In the genomic region with DNA sequence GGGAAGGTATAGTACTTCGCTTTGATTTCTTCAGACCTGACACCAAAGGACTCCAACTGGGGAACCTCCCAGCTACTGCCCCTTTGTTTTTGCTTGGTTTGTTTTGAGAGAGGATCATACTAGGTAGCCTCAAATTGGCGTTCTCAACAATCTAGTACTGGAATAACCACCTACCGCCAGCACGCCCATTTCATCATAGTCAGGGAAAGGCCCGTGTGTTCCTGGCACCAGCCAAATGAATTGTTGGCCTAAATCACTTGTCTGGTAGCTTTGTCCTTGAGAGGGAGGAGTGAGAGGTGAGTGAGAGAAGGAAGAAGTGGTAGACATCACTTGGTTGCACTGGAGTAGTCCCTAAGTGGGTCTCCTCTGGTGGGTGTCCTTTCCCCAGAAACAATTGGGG, we compare ENCODE assay signal across 9 mouse cellular contexts. TPM values are rescaled to one million over a fixed set of nuclear protein-coding genes. Genes with fewer than 3 reads are reported as not detected.
DNase-seq lines count a peak whose midpoint lies in the region; ATAC-seq and TF ChIP-seq lines count a peak whose summit lies in the region.
"Had no signal": no experiment of that assay in that cellular context is flagged by ENCODE, and none has a peak within 500 bp of the region (broad histone marks: within the 10 kb centered on the region; RNA-seq: fewer than 3 reads in every experiment).

No protein-coding gene starts in this region.

- no peaks in the 10 kb centered on the region for H3K79me2 ChIP-seq in MEL (ENCODE audit: control insufficient read depth, insufficient read depth, low read length, poor library complexity)

- no peaks in the 10 kb centered on the region for H3K9me3 ChIP-seq in MEL (replicated peaks; ENCODE audit: insufficient read depth, low read length)
- H3K9me3 ChIP-seq in liver, embryonic 16.5 days (replicated peaks; ENCODE audit: control insufficient read depth, low read length), result no peaks in the 10 kb centered on the region

- 13% methylated on average over 5 of the region's 5 CpGs for WGBS in cerebellum, adult 2 months
- 31% methylated on average over 5 of the region's 5 CpGs for WGBS in liver, embryonic 16.5 days (ENCODE audit: insufficient replicate concordance)

- peak overlapping the region; percentile 39 for H3K4me3 ChIP-seq in cerebellum, adult 2 months (replicated peaks; ENCODE audit: insufficient read depth, low read depth, low read length)
- peak overlapping the region; percentile 81 for H3K4me3 ChIP-seq in MEL (ENCODE audit: control insufficient read depth in 1 of 2, insufficient read depth in 1 of 2, low read depth in 2 of 2, low read length in 2 of 2)
- H3K4me3 ChIP-seq in liver, embryonic 16.5 days (ENCODE audit: low read depth, low read length), result peak overlapping the region; percentile 50; the same call in 1 of the 2 replicates

- no peak overlapping the region for H3K27ac ChIP-seq in cerebellum, adult 2 months (ENCODE audit: insufficient read depth, low read length)
- no peak overlapping the region for H3K27ac ChIP-seq in MEL (ENCODE audit: control insufficient read depth, low read depth, low read length)
- no peak overlapping the region for H3K27ac ChIP-seq in liver, embryonic 16.5 days (ENCODE audit: low read length)

- TF ChIP-seq RAD21 in MEL (IDR thresholded peaks at IDR 0.05; ENCODE audit: low read depth, low read length), result no peak

- H3K27me3 ChIP-seq in cerebellum, adult 2 months (ENCODE audit: control insufficient read depth, insufficient read depth, low read length), result no peaks in the 10 kb centered on the region
- no peaks in the 10 kb centered on the region for H3K27me3 ChIP-seq in MEL (ENCODE audit: control insufficient read depth in 1 of 2, insufficient read depth in 2 of 2, low read length in 2 of 2)
- peaks cover 3% of the 10 kb centered on the region; the same call in 1 of the 2 replicates for H3K27me3 ChIP-seq in liver, embryonic 16.5 days (ENCODE audit: control insufficient read depth, insufficient read depth, low read depth, low read length)
- H3K27me3 ChIP-seq: CH12.LX had no signal

- ATAC-seq in liver, embryonic 16.5 days (ENCODE audit: low read depth), result no peak

- no peaks in the 10 kb centered on the region; a peak in 1 of 4 replicates for H3K36me3 ChIP-seq in MEL (ENCODE audit: control insufficient read depth in 1 of 2, insufficient read depth in 2 of 2, low read length in 2 of 2)
- no peaks in the 10 kb centered on the region for H3K36me3 ChIP-seq in liver, embryonic 16.5 days (ENCODE audit: control insufficient read depth, insufficient read depth)

- H3K9ac ChIP-seq in MEL (ENCODE audit: control insufficient read depth, low read depth, low read length, poor library complexity, severe bottlenecking), result peak overlapping the region; percentile 46
- no peak overlapping the region for H3K9ac ChIP-seq in liver, embryonic 16.5 days (ENCODE audit: low read depth, low read length)

- TF ChIP-seq POLR2A in cerebellum, adult 2 months (IDR thresholded peaks at IDR 0.05; ENCODE audit: borderline replicate concordance, insufficient read depth, low read length), result no peak
- no peak for TF ChIP-seq POLR2A in MEL (IDR thresholded peaks at IDR 0.05; ENCODE audit: control insufficient read depth in 1 of 2, insufficient read depth in 1 of 2, low read depth in 1 of 2, low read length in 2 of 2, poor library complexity in 1 of 2)

- no peak for TF ChIP-seq CTCF in cerebellum, adult 2 months (IDR thresholded peaks at IDR 0.05; ENCODE audit: borderline replicate concordance, insufficient read depth, low read depth, low read length)
- no peak for TF ChIP-seq CTCF in MEL (IDR thresholded peaks at IDR 0.05 in 2 of 3, conservative IDR thresholded peaks at IDR 0.05 in 1 of 3; ENCODE audit: control insufficient read depth in 1 of 3, insufficient read depth in 1 of 3, low read depth in 2 of 3, low read length in 3 of 3, poor library complexity in 1 of 3, severe bottlenecking in 1 of 3)

- peak overlapping the region; percentile 61 for H3K4me2 ChIP-seq in liver, embryonic 16.5 days (ENCODE audit: low read depth, low read length)

- DNase-seq in cerebellum, adult 2 months, result peak; percentile 2 to 7
- no peak for DNase-seq in cerebellum, postnatal 4 days (ENCODE audit: low spot score in 2 of 2)
- DNase-seq in MEL (ENCODE audit: low read depth, low spot score), result peak; percentile 14
- DNase-seq in gonadal fat pad, adult 2 months (ENCODE audit: low read depth), result peak; percentile 52
- no peak for DNase-seq in thymus, postnatal 0 days (ENCODE audit: low spot score)
- DNase-seq in layer of hippocampus, adult 8-10 months (ENCODE audit: low spot score in 2 of 2), result no peak
- no peak for DNase-seq in layer of hippocampus, postnatal 36 days

- TF ChIP-seq EP300 in MEL (IDR thresholded peaks at IDR 0.05; ENCODE audit: low read depth in 1 of 2, low read length in 2 of 2), result no peak

- H3K4me1 ChIP-seq in cerebellum, adult 2 months (ENCODE audit: control insufficient read depth, insufficient read depth, low read length), result no peaks in the 10 kb centered on the region
- peaks cover 0 to 7% of the 10 kb centered on the region in 2 experiments; a peak in 1 of 4 replicates for H3K4me1 ChIP-seq in MEL (ENCODE audit: control insufficient read depth in 1 of 2, insufficient read depth in 2 of 2, low read length in 2 of 2)
- H3K4me1 ChIP-seq in liver, embryonic 16.5 days (ENCODE audit: control insufficient read depth, low read depth, low read length), result no peaks in the 10 kb centered on the region

TF ChIP-seq in MEL, 35 proteins besides CTCF, POLR2A, EP300 and RAD21:
- TF ChIP-seq ZC3H11A (IDR thresholded peaks at IDR 0.05; ENCODE audit: low read depth, low read length), result no peak

RNA-seq across cellular contexts. Expression of a gene that starts 0.6 kb away (rescaled TPM):
- 82.6 and 83.0 TPM in 2 replicates for polyA plus RNA-seq in cerebellum, adult 2 months (2012; rRNA removed)
- 1.7 and 2.9 TPM in 2 replicates for total RNA-seq in MEL (2012; rRNA removed)
- polyA plus RNA-seq in MEL (2012; ENCODE audit: insufficient read depth in 1 of 2, insufficient read length in 2 of 2, low read depth in 1 of 2, low replicate concordance in 2 of 2, missing spikeins in 1 of 2), result 1 to 10 TPM in 1 of 2 experiments, not detected in 1; 4.3 TPM
- 106 and 149 TPM in 2 replicates for polyA plus RNA-seq in gonadal fat pad, adult 2 months (2012; rRNA removed)
- polyA plus RNA-seq in liver, embryonic 16.5 days (2015; fragmentation: Nextera tagmentation; extraction: Ambion mirVana), result 5.8 and 6.2 TPM in 2 replicates
- polyA plus RNA-seq in thymus, postnatal 0 days (2015; fragmentation: Nextera tagmentation; extraction: Ambion mirVana), result 17.6 and 19.9 TPM in 2 replicates
- total RNA-seq in layer of hippocampus, adult 8-10 months (2022), result 100 to 1,000 TPM; 187 to 225 (median 201) TPM
- total RNA-seq in layer of hippocampus, postnatal 36 days (2021), result 100 to 1,000 TPM; 206 to 225 TPM
- total RNA-seq: CH12.LX had no signal

Comparison
In these comparisons a context has a peak if more than half of its experiments do, and no peak if none do; other contexts are left out.
1. DNase-seq: peak in cerebellum, adult 2 months (2 of 2), MEL (single experiment) and gonadal fat pad, adult 2 months (single experiment); none in cerebellum, postnatal 4 days (0 of 2), thymus, postnatal 0 days (single experiment), layer of hippocampus, adult 8-10 months (0 of 2) and layer of hippocampus, postnatal 36 days (0 of 2).
2. Peak in every context shown above with its lines, with median percentiles within 50 percentile points of each other: H3K4me3 ChIP-seq.